Mouse (Mus musculus): Measurements from ENCODE around the gene Rps6ka1. TPM values are rescaled to one million over a fixed set of nuclear protein-coding genes. Genes with fewer than 3 reads are reported as not detected.
"Not testable (repeated sequence)": the region's sequence is repeated elsewhere in the genome, so short reads cannot be mapped to it uniquely, and the experiment has no call there.

The Rps6ka1 gene
- polyA plus RNA-seq, 1 experiment from 2014 or later, result 25.2 TPM

GRCm38 (mm10) chr4:133846625-133847024 is 41.0 kb downstream of the Rps6ka1 start:
- DNase-seq (ENCODE audit: low spot score, missing footprints), result no peak
- H3K9ac ChIP-seq (ENCODE audit: low read length), result no peak overlapping the region
- ATAC-seq (ENCODE audit: low FRiP score), result no peak
- no peaks in the 10 kb centered on the region for H3K36me3 ChIP-seq (ENCODE audit: control insufficient read depth, insufficient read depth, low read length)
- no peak overlapping the region for H3K27ac ChIP-seq (ENCODE audit: low read depth, low read length)
- no peaks in the 10 kb centered on the region for H3K27me3 ChIP-seq (ENCODE audit: control insufficient read depth, insufficient read depth, low read length)
- no peak overlapping the region for H3K4me2 ChIP-seq
- no peaks in the 10 kb centered on the region for H3K4me1 ChIP-seq (ENCODE audit: control insufficient read depth, insufficient read depth, low read length)
- WGBS, result 95% methylated on average over 1 of the region's 1 CpGs
- no peaks in the 10 kb centered on the region for H3K9me3 ChIP-seq (ENCODE audit: control insufficient read depth, low read length)
- no peak overlapping the region for H3K4me3 ChIP-seq (ENCODE audit: low read depth, low read length)

DNA sequence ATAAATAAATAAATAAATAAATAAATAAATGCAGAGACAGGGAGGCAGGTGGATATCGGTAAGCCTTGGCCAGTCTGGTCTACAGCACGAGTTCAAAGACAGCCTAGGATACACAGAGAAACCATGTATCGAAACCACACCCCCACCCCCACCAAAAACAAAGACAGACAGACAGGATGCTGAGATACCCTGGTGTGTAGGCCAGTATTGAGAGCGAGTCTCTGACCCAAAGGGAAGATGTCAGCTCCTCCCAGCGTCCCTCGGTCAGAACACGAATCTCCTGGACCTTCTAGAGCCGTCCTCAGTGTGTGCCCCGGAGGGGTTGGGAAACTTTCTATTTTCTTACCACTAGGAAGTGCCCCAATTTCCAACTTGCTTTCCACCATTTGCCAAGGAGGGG is 42.5 kb downstream of the Rps6ka1 start:
- Histone ChIP-seq H3K27ac (ENCODE audit: low read depth, low read length) (no peak overlapping the region), H3K4me2 (no peak overlapping the region), H3K4me1 (ENCODE audit: control insufficient read depth, insufficient read depth, low read length) (no peaks in the 10 kb centered on the region), H3K4me3 (ENCODE audit: low read depth, low read length) (no peak overlapping the region), H3K36me3 (ENCODE audit: control insufficient read depth, insufficient read depth, low read length) (no peaks in the 10 kb centered on the region), H3K9ac (ENCODE audit: low read length) (no peak overlapping the region), H3K9me3 (ENCODE audit: control insufficient read depth, low read length) (no peaks in the 10 kb centered on the region), H3K27me3 (ENCODE audit: control insufficient read depth, insufficient read depth, low read length) (no peaks in the 10 kb centered on the region)
- DNase-seq (ENCODE audit: low spot score, missing footprints) (peak; percentile 75), ATAC-seq (ENCODE audit: low FRiP score) (no peak)
- 89% methylated on average over 9 of the region's 9 CpGs for WGBS

GRCm38 (mm10) chr4:133844209-133844841 is 43.3 kb downstream of the Rps6ka1 start:
- DNase-seq (ENCODE audit: low spot score, missing footprints) (peak; percentile 68), ATAC-seq (ENCODE audit: low FRiP score) (no peak)
- WGBS, result 82% methylated on average over 14 of the region's 14 CpGs
- H3K4me1 ChIP-seq (ENCODE audit: control insufficient read depth, insufficient read depth, low read length), result no peaks in the 10 kb centered on the region
- H3K36me3 ChIP-seq (ENCODE audit: control insufficient read depth, insufficient read depth, low read length), result no peaks in the 10 kb centered on the region
- no peaks in the 10 kb centered on the region for H3K9me3 ChIP-seq (ENCODE audit: control insufficient read depth, low read length)
- H3K27me3 ChIP-seq (ENCODE audit: control insufficient read depth, insufficient read depth, low read length), result no peaks in the 10 kb centered on the region
- no peak overlapping the region for H3K4me2 ChIP-seq
- no peak overlapping the region for H3K4me3 ChIP-seq (ENCODE audit: low read depth, low read length)
- H3K27ac ChIP-seq (ENCODE audit: low read depth, low read length), result no peak overlapping the region
- H3K9ac ChIP-seq (ENCODE audit: low read length), result no peak overlapping the region

DNA sequence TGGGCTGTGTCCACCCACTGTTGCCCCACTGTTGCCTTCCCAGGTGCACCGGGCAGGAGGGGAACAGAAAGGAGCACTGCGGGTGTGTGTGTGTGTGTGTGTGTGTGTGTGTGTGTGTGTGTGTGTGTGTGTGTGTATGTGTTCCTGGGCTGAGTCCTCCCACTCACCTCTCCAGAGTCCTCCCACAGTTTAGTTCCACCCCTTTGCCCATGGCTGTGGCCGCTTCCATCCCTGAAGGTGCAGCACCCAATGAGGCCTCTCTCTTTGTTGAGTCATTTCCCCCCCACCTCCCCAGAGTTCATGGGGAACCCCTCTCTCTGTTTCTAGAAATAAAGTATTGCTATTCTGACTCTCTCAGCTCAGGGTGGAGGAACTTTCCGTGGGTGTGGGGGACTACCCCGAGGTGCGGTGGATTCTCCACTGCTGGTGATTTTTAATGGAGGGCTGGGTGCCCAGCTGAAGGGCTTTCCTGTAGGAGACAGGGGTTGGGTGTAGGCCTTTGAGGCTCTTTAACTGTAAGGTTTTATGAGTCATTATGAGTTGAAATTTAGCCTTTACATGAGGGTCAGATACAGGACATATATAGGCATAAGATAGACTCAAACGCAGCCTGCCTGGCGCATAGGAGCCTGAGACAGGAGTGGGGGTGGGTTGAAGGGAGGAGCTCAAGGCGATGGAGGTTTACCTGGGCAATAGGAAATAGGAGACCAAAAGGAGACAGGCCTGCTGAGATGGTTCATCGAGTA is 44.4 kb downstream of the Rps6ka1 start:
- H3K4me1 ChIP-seq (ENCODE audit: control insufficient read depth, insufficient read depth, low read length), result no peaks in the 10 kb centered on the region
- H3K4me3 ChIP-seq (ENCODE audit: low read depth, low read length), result no peak overlapping the region
- H3K27me3 ChIP-seq (ENCODE audit: control insufficient read depth, insufficient read depth, low read length), result no peaks in the 10 kb centered on the region
- peak; percentile 60 for DNase-seq (ENCODE audit: low spot score, missing footprints)
- H3K4me2 ChIP-seq, result no peak overlapping the region
- no peaks in the 10 kb centered on the region for H3K9me3 ChIP-seq (ENCODE audit: control insufficient read depth, low read length)
- H3K9ac ChIP-seq (ENCODE audit: low read length), result no peak overlapping the region
- WGBS, result 93% methylated on average over 10 of the region's 10 CpGs
- no peaks in the 10 kb centered on the region for H3K36me3 ChIP-seq (ENCODE audit: control insufficient read depth, insufficient read depth, low read length)
- ATAC-seq (ENCODE audit: low FRiP score), result no peak
- no peak overlapping the region for H3K27ac ChIP-seq (ENCODE audit: low read depth, low read length)

DNA sequence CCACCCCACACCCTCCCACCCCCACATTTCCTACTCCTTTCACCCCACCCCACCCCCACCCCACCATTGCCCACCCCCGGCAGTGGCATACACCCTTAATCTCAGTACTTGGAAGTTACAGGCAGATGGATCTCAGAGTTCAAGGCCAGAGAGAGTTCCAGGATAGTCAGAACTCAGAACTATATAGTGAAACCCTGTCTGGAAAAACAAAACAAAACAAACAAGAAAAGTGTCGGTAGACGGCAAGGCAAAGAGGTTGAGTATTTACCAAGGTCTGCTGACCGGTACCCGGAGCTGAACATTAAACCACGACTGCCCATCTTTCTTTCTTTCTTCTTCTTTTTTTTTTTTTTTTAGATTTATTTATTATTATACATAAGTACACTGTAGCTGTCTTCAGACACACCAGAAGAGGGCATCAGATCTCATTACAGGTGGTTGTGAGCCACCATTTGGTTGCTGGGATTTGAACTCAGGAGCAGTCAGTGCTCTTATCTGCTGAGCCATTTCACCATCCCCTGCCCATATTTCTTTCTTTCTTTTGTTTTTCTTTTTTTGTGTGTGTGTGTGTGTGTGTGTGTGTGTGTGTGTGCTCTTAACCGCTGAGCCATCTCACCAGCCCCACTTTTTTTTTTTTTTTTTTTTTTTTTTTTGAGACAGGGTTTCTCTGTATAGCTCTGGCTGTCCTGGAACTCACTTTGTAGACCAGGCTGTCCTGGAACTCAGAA is 45.7 kb downstream of the Rps6ka1 start:
- WGBS, result 94% methylated on average over 7 of the region's 7 CpGs
- not testable (repeated sequence) for ATAC-seq (ENCODE audit: low FRiP score); H3K27ac ChIP-seq (ENCODE audit: low read depth, low read length); H3K4me2 ChIP-seq; H3K27me3 ChIP-seq (ENCODE audit: control insufficient read depth, insufficient read depth, low read length); DNase-seq (ENCODE audit: low spot score, missing footprints); H3K4me1 ChIP-seq (ENCODE audit: control insufficient read depth, insufficient read depth, low read length); H3K9ac ChIP-seq (ENCODE audit: low read length); H3K36me3 ChIP-seq (ENCODE audit: control insufficient read depth, insufficient read depth, low read length); H3K4me3 ChIP-seq (ENCODE audit: low read depth, low read length); H3K9me3 ChIP-seq (ENCODE audit: control insufficient read depth, low read length)

- DNase-seq (ENCODE audit: low spot score, missing footprints) (peak; percentile 72), ATAC-seq (ENCODE audit: low FRiP score) (no peak)
- Histone ChIP-seq H3K27me3 (ENCODE audit: control insufficient read depth, insufficient read depth, low read length) (no peaks in the 10 kb centered on the region), H3K27ac (ENCODE audit: low read depth, low read length) (no peak overlapping the region), H3K36me3 (ENCODE audit: control insufficient read depth, insufficient read depth, low read length) (no peaks in the 10 kb centered on the region), H3K9me3 (ENCODE audit: control insufficient read depth, low read length) (no peaks in the 10 kb centered on the region), H3K9ac (ENCODE audit: low read length) (no peak overlapping the region), H3K4me3 (ENCODE audit: low read depth, low read length) (no peak overlapping the region), H3K4me2 (no peak overlapping the region), H3K4me1 (ENCODE audit: control insufficient read depth, insufficient read depth, low read length) (no peaks in the 10 kb centered on the region)
- WGBS, result 48% methylated on average over 9 of the region's 9 CpGs
Measured at GRCm38 (mm10) chr4:133841035-133841434, 46.6 kb downstream of the Rps6ka1 start.

- Histone ChIP-seq H3K27me3 (ENCODE audit: control insufficient read depth, insufficient read depth, low read length) (no peaks in the 10 kb centered on the region), H3K4me1 (ENCODE audit: control insufficient read depth, insufficient read depth, low read length) (no peaks in the 10 kb centered on the region), H3K4me2 (no peak overlapping the region), H3K27ac (ENCODE audit: low read depth, low read length) (no peak overlapping the region), H3K9ac (ENCODE audit: low read length) (no peak overlapping the region), H3K36me3 (ENCODE audit: control insufficient read depth, insufficient read depth, low read length) (no peaks in the 10 kb centered on the region), H3K4me3 (ENCODE audit: low read depth, low read length) (no peak overlapping the region), H3K9me3 (ENCODE audit: control insufficient read depth, low read length) (no peaks in the 10 kb centered on the region)
- WGBS, result 94% methylated on average over 7 of the region's 7 CpGs
- DNase-seq (ENCODE audit: low spot score, missing footprints) (peak; percentile 69), ATAC-seq (ENCODE audit: low FRiP score) (no peak)
Measured at GRCm38 (mm10) chr4:133840501-133840900, 47.1 kb downstream of the Rps6ka1 start.

DNA sequence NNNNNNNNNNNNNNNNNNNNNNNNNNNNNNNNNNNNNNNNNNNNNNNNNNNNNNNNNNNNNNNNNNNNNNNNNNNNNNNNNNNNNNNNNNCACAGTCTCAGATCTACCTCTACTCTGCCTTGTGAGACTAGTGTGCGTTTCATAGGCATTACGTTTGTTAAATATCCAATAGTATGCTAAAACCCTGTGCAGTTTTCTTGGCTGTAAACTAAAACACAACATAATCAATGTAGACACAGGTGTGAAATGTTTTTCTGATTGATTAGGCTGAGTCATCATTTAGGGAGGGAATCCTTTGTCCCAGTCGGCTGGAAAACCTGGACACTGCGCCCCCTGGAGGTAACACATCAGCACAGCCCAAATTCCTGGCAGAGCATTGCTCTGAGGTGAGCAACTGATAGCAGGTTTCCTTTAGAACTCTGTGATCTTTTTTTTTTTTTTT is 48.2 kb downstream of the Rps6ka1 start:
- Histone ChIP-seq H3K9me3 (ENCODE audit: control insufficient read depth, low read length) (no peaks in the 10 kb centered on the region), H3K9ac (ENCODE audit: low read length) (no peak overlapping the region), H3K36me3 (ENCODE audit: control insufficient read depth, insufficient read depth, low read length) (no peaks in the 10 kb centered on the region), H3K4me3 (ENCODE audit: low read depth, low read length) (no peak overlapping the region), H3K27me3 (ENCODE audit: control insufficient read depth, insufficient read depth, low read length) (no peaks in the 10 kb centered on the region), H3K4me2 (no peak overlapping the region), H3K4me1 (ENCODE audit: control insufficient read depth, insufficient read depth, low read length) (no peaks in the 10 kb centered on the region), H3K27ac (ENCODE audit: low read depth, low read length) (no peak overlapping the region)
- WGBS, result 68% methylated on average over 4 of the region's 4 CpGs
- ATAC-seq (ENCODE audit: low FRiP score), result no peak
- peak; percentile 85 for DNase-seq (ENCODE audit: low spot score, missing footprints)

GRCm38 (mm10) chr4:133836575-133836974 is 51.0 kb downstream of the Rps6ka1 start:
- no peak overlapping the region for H3K9ac ChIP-seq (ENCODE audit: low read length)
- ATAC-seq (ENCODE audit: low FRiP score) (no peak), DNase-seq (ENCODE audit: low spot score, missing footprints) (peak; percentile 85)
- 59% methylated on average over 10 of the region's 10 CpGs for WGBS
- H3K9me3 ChIP-seq (ENCODE audit: control insufficient read depth, low read length), result no peaks in the 10 kb centered on the region
- H3K27ac ChIP-seq (ENCODE audit: low read depth, low read length), result no peak overlapping the region
- no peak overlapping the region for H3K4me3 ChIP-seq (ENCODE audit: low read depth, low read length)
- H3K27me3 ChIP-seq (ENCODE audit: control insufficient read depth, insufficient read depth, low read length), result no peaks in the 10 kb centered on the region
- no peaks in the 10 kb centered on the region for H3K36me3 ChIP-seq (ENCODE audit: control insufficient read depth, insufficient read depth, low read length)
- no peaks in the 10 kb centered on the region for H3K4me1 ChIP-seq (ENCODE audit: control insufficient read depth, insufficient read depth, low read length)
- no peak overlapping the region for H3K4me2 ChIP-seq

Measured in midbrain, embryonic 11.5 days (tissue).